Mouse (Mus musculus): Measurements from ENCODE around the gene L2hgdh. TPM values are rescaled to one million over a fixed set of nuclear protein-coding genes. Genes with fewer than 3 reads are reported as not detected.
"Not testable (repeated sequence)": the region's sequence is repeated elsewhere in the genome, so short reads cannot be mapped to it uniquely, and the experiment has no call there.

The L2hgdh gene
- polyA plus RNA-seq, 1 experiment from 2014 or later, result 25.0 TPM

DNA sequence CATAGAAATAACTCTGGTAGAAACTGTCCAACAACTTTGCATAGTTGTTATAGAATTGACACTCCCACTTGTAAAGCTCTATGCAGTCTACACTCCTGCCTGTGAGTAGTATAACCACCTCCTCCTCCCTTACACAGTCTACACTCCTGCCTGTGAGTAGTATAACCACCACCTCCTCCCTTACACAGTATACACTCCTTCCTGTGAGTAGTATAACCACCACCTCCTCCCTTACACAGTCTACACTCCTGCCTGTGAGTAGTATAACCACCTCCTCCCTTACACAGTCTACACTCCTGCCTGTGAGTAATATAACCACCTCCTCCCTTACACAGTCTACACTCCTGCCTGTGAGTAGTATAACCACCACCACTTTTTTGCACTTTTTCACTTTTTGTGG lies 70.7 kb downstream of the L2hgdh start:
- not testable (repeated sequence) for H3K9ac ChIP-seq (ENCODE audit: low read depth, low read length); H3K36me3 ChIP-seq (ENCODE audit: control insufficient read depth, insufficient read depth, low read length); H3K27ac ChIP-seq (ENCODE audit: low read depth, low read length); H3K4me2 ChIP-seq; H3K4me3 ChIP-seq (ENCODE audit: low read depth, low read length); H3K27me3 ChIP-seq (replicated peaks; ENCODE audit: control insufficient read depth, insufficient read depth, low read length); H3K9me3 ChIP-seq (ENCODE audit: control insufficient read depth, low read length); H3K4me1 ChIP-seq (replicated peaks; ENCODE audit: control insufficient read depth, insufficient read depth, low read length)
- ATAC-seq (replicated peaks; ENCODE audit: low FRiP score) (peak; percentile 68), DNase-seq (ENCODE audit: low spot score) (peak; percentile 36)

DNA sequence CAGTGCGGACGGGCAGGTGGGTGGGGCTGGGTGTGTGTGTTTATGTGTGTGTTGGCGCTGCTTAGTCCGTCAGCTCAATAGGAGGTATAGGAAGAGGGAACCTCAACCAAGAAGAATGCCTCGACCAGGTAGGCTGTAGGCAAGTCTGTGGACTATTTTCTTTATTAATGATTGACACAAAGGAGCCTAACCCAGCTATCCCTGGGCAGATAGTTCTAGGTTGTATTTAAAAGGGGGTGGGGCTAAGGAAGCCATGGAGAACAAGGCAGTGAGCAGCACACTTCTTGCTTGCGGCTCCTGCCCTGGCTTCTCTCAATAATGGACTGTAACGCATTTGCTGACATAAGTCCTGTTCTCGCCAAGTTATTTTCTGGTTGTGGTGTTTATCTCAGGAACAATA lies 75.2 kb downstream of the L2hgdh start:
- 80% methylated on average over 8 of the region's 8 CpGs for WGBS
- H3K27ac ChIP-seq (ENCODE audit: low read depth, low read length), result no peak overlapping the region

DNA sequence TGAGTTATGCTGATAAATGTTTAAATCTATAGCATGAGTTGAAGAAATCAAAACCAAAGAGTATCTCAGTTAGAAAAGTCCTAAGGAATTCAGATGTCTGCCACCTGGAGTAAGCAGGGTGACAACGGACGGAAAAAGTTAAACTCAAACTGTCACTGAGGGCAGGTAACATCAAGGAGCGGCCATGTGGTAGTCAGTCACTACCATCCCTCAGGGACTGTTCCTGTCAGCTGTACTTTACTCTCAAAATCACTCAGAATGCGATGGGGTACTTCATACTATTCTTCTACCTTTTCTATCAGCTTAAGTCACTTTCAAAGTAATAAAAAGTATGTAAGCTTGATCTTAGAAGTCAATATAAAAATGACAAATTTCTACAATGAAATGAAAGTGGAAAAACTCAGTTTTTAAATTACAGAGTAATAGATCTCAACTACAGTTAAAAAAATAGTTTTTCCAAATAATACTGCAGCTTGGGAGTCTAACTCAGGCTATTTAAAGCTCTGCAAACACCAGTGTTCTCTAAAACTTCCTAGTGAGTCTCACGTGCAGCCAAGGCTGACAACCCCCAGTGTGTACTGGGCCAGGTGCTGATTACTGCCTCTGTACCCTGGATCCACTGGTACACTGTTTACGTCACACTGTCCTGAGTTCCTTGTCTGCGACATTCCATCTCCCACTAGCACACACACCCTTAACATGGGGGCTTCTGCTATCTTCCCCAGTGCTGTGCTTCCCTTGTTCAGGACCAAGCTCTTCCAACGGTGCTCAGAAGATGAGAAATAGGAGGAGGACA lies 78.7 kb downstream of the L2hgdh start:
- Histone ChIP-seq H3K4me1 (replicated peaks; ENCODE audit: control insufficient read depth, insufficient read depth, low read length) (no peaks in the 10 kb centered on the region), H3K36me3 (ENCODE audit: control insufficient read depth, insufficient read depth, low read length) (no peaks in the 10 kb centered on the region; the same call in 1 of the 2 replicates), H3K9ac (ENCODE audit: low read depth, low read length) (no peak overlapping the region), H3K4me3 (ENCODE audit: low read depth, low read length) (no peak overlapping the region), H3K9me3 (ENCODE audit: control insufficient read depth, low read length) (no peaks in the 10 kb centered on the region), H3K27ac (ENCODE audit: low read depth, low read length) (no peak overlapping the region), H3K27me3 (replicated peaks; ENCODE audit: control insufficient read depth, insufficient read depth, low read length) (no peaks in the 10 kb centered on the region), H3K4me2 (no peak overlapping the region)
- ATAC-seq (replicated peaks; ENCODE audit: low FRiP score), result no peak
- WGBS, result 77% methylated on average over 8 of the region's 8 CpGs
- DNase-seq (ENCODE audit: low spot score), result peak; percentile 9

More for the DNA sequence above, 75.2 kb downstream of the L2hgdh start:
- ATAC-seq (replicated peaks; ENCODE audit: low FRiP score) (no peak), DNase-seq (ENCODE audit: low spot score) (no peak)
- Histone ChIP-seq H3K9ac (ENCODE audit: low read depth, low read length) (no peak overlapping the region), H3K4me3 (ENCODE audit: low read depth, low read length) (no peak overlapping the region), H3K36me3 (ENCODE audit: control insufficient read depth, insufficient read depth, low read length) (peaks cover 7% of the 10 kb centered on the region), H3K4me1 (replicated peaks; ENCODE audit: control insufficient read depth, insufficient read depth, low read length) (no peaks in the 10 kb centered on the region), H3K9me3 (ENCODE audit: control insufficient read depth, low read length) (no peaks in the 10 kb centered on the region), H3K27me3 (replicated peaks; ENCODE audit: control insufficient read depth, insufficient read depth, low read length) (no peaks in the 10 kb centered on the region), H3K4me2 (no peak overlapping the region)

DNA sequence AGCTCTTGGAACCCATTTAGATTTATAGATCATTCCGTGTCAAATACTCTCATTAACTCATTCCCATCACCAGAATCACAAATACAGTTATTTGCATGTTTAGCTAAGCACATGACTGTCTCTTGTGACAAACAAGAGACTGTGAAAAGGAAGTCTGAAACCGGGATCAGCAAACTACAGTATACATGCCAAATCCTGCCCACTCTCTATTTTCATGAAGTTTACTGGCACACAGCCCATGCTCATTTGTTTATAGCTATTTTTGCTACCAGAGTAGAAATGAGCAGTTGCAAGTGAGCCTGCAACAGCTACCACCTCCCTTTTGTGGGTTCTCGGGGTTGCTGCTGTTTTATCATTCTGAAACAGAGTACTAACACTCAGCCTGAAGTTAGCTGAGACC lies 79.8 kb downstream of the L2hgdh start:
- Histone ChIP-seq H3K4me1 (replicated peaks; ENCODE audit: control insufficient read depth, insufficient read depth, low read length) (no peaks in the 10 kb centered on the region), H3K27me3 (replicated peaks; ENCODE audit: control insufficient read depth, insufficient read depth, low read length) (no peaks in the 10 kb centered on the region), H3K27ac (ENCODE audit: low read depth, low read length) (no peak overlapping the region), H3K4me3 (ENCODE audit: low read depth, low read length) (no peak overlapping the region), H3K9me3 (ENCODE audit: control insufficient read depth, low read length) (no peaks in the 10 kb centered on the region), H3K4me2 (no peak overlapping the region), H3K9ac (ENCODE audit: low read depth, low read length) (no peak overlapping the region), H3K36me3 (ENCODE audit: control insufficient read depth, insufficient read depth, low read length) (peaks cover 2% of the 10 kb centered on the region; the same call in 1 of the 2 replicates)
- DNase-seq (ENCODE audit: low spot score) (no peak), ATAC-seq (replicated peaks; ENCODE audit: low FRiP score) (no peak)
- WGBS, result 85% methylated on average over 3 of the region's 3 CpGs

DNA sequence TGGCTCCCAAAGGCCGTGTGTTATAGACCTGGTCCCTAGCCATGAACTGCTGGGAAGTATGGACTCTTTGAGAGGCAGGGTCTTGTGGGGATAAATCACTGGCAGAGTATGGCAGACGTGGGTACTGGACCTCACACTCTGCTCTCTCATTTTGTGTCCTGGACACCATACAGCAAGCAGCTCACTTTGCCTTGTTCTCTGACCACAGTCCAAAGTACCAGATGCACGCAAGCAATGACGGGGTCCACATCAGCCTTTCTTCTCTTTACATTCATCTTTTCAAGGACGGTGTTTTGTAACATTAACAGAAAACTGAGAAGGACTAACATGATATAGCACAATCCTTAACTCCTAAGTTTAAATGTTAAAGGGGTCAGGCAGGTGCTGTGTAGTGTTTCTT lies 81.8 kb downstream of the L2hgdh start:
- H3K4me1 ChIP-seq (replicated peaks; ENCODE audit: control insufficient read depth, insufficient read depth, low read length), result no peaks in the 10 kb centered on the region
- no peaks in the 10 kb centered on the region for H3K9me3 ChIP-seq (ENCODE audit: control insufficient read depth, low read length)
- DNase-seq (ENCODE audit: low spot score) (no peak), ATAC-seq (replicated peaks; ENCODE audit: low FRiP score) (no peak)
- H3K9ac ChIP-seq (ENCODE audit: low read depth, low read length), result no peak overlapping the region
- H3K36me3 ChIP-seq (ENCODE audit: control insufficient read depth, insufficient read depth, low read length), result peaks cover 2% of the 10 kb centered on the region; the same call in 1 of the 2 replicates
- H3K4me3 ChIP-seq (ENCODE audit: low read depth, low read length), result no peak overlapping the region
- 82% methylated on average over 5 of the region's 5 CpGs for WGBS
- H3K27me3 ChIP-seq (replicated peaks; ENCODE audit: control insufficient read depth, insufficient read depth, low read length), result no peaks in the 10 kb centered on the region
- no peak overlapping the region for H3K4me2 ChIP-seq
- H3K27ac ChIP-seq (ENCODE audit: low read depth, low read length), result no peak overlapping the region

MicroRNAs encoded within 50 kb of the gene (microRNA counts, 519-probe panel; counts per million panel counts)
- not detected for microRNA mmu-miR-681

Small RNA genes lying within 50 kb of the gene (microRNA-seq; reads per million reads assigned to microRNA genes)
- not detected for gene Mir681 (ENCODE audit: borderline number of aligned reads)

Other genes with a start within 250 kb of the L2hgdh start
- gene Vcpkmt, start 141.8 kb downstream of the L2hgdh start, polyA plus RNA-seq (2014; fragmentation: Nextera tagmentation; extraction: Ambion mirVana), result 32.5 and 32.6 TPM in 2 replicates
- gene Sos2, start 43.0 kb downstream of the L2hgdh start, polyA plus RNA-seq (2014; fragmentation: Nextera tagmentation; extraction: Ambion mirVana), result 7.6 and 9.2 TPM in 2 replicates
- gene Atp5s, start 77 bp upstream of the L2hgdh start, polyA plus RNA-seq (2014; fragmentation: Nextera tagmentation; extraction: Ambion mirVana), result 30.0 and 34.3 TPM in 2 replicates
- gene Cdkl1, start 66.4 kb upstream of the L2hgdh start, polyA plus RNA-seq (2014; fragmentation: Nextera tagmentation; extraction: Ambion mirVana), result 0.21 and 0.52 TPM in 2 replicates
- 1.0 and 1.5 TPM in 2 replicates for gene Atl1, start 167.7 kb upstream of the L2hgdh start, polyA plus RNA-seq (2014; fragmentation: Nextera tagmentation; extraction: Ambion mirVana)
- 21.5 and 26.8 TPM in 2 replicates for gene Map4k5, start 168.3 kb upstream of the L2hgdh start, polyA plus RNA-seq (2014; fragmentation: Nextera tagmentation; extraction: Ambion mirVana)